ENCODE assay signal across 23 mouse cellular contexts in genomic region chr2:35686104-35686503, GRCm38 (mm10).
DNase-seq lines count a peak whose midpoint lies in the region; ATAC-seq lines count a peak whose summit lies in the region.
"Had no signal": no experiment of that assay in that cellular context is flagged by ENCODE, and none has a peak within 500 bp of the region (broad histone marks: within the 10 kb centered on the region; RNA-seq: fewer than 3 reads in every experiment).

No protein-coding gene starts in this region.

- H3K4me1 ChIP-seq in hindbrain, embryonic 14.5 days (replicated peaks; ENCODE audit: control insufficient read depth, insufficient read depth, low read length) = peaks cover 69% of the 10 kb centered on the region
- H3K4me1 ChIP-seq in hindbrain, embryonic 10.5 days (replicated peaks) = peaks cover 70% of the 10 kb centered on the region
- H3K4me1 ChIP-seq in kidney, embryonic 15.5 days = peaks cover 75% of the 10 kb centered on the region

- peak; percentile 39 for DNase-seq in cerebellum, adult 11-12 months
- DNase-seq in cerebellum, adult 9-10 months = no peak
- peak; percentile 51 for DNase-seq in hindbrain, embryonic 14.5 days (ENCODE audit: low spot score)
- no peak for DNase-seq in hindbrain, embryonic 10.5 days (ENCODE audit: low spot score)
- DNase-seq in kidney, postnatal 36 days = peak; percentile 49 to 60
- DNase-seq in right cerebral cortex, postnatal 14 days = peak; percentile 60
- DNase-seq in right cerebral cortex, postnatal 36 days (ENCODE audit: low spot score in 2 of 2) = no peak
- DNase-seq: adrenal gland, postnatal 36 days; gastrocnemius, postnatal 14 days; heart, adult 2 months; layer of hippocampus, adult 9-11 months; right cerebral cortex, postnatal 25 days; thymus, postnatal 25 days had no signal

- H3K27me3 ChIP-seq in hindbrain, embryonic 14.5 days (ENCODE audit: control insufficient read depth, insufficient read depth, low read length) = no peaks in the 10 kb centered on the region
- no peaks in the 10 kb centered on the region for H3K27me3 ChIP-seq in hindbrain, embryonic 10.5 days (ENCODE audit: insufficient read depth, poor library complexity, severe bottlenecking)
- no peaks in the 10 kb centered on the region for H3K27me3 ChIP-seq in kidney, embryonic 15.5 days
- H3K27me3 ChIP-seq: heart, embryonic 15.5 days; limb, embryonic 13.5 days had no signal

- 53% methylated on average over 7 of the region's 7 CpGs for WGBS in hindbrain, embryonic 14.5 days
- WGBS in hindbrain, embryonic 10.5 days = 91% methylated on average over 7 of the region's 7 CpGs
- 83% methylated on average over 7 of the region's 7 CpGs for WGBS in kidney, embryonic 15.5 days

- H3K9ac ChIP-seq in hindbrain, embryonic 14.5 days = no peak overlapping the region
- no peak overlapping the region for H3K9ac ChIP-seq in kidney, embryonic 15.5 days
- H3K9ac ChIP-seq: heart, embryonic 15.5 days; limb, embryonic 13.5 days; liver, embryonic 14.5 days had no signal

- no peak overlapping the region for H3K4me3 ChIP-seq in hindbrain, embryonic 14.5 days (replicated peaks; ENCODE audit: low read length)
- no peak overlapping the region for H3K4me3 ChIP-seq in hindbrain, embryonic 10.5 days
- no peak overlapping the region for H3K4me3 ChIP-seq in kidney, embryonic 15.5 days (replicated peaks)
- H3K4me3 ChIP-seq: embryonic facial prominence, embryonic 10.5 days; heart, adult 2 months; heart, embryonic 15.5 days; limb, embryonic 13.5 days; megakaryocyte, embryonic 14.5 days had no signal

- H3K9me3 ChIP-seq in hindbrain, embryonic 14.5 days (ENCODE audit: control insufficient read depth, low read length) = no peaks in the 10 kb centered on the region
- no peaks in the 10 kb centered on the region for H3K9me3 ChIP-seq in hindbrain, embryonic 10.5 days
- no peaks in the 10 kb centered on the region for H3K9me3 ChIP-seq in kidney, embryonic 15.5 days (replicated peaks)
- H3K9me3 ChIP-seq: embryonic facial prominence, embryonic 10.5 days; G1E; heart, embryonic 15.5 days; limb, embryonic 13.5 days; megakaryocyte, embryonic 14.5 days had no signal

- no peaks in the 10 kb centered on the region for H3K36me3 ChIP-seq in hindbrain, embryonic 14.5 days (replicated peaks; ENCODE audit: control insufficient read depth, insufficient read depth)
- H3K36me3 ChIP-seq in hindbrain, embryonic 10.5 days = peaks cover 12% of the 10 kb centered on the region
- no peaks in the 10 kb centered on the region for H3K36me3 ChIP-seq in kidney, embryonic 15.5 days
- H3K36me3 ChIP-seq: G1E; heart, embryonic 15.5 days had no signal

- no peak overlapping the region for H3K27ac ChIP-seq in hindbrain, embryonic 14.5 days
- no peak overlapping the region for H3K27ac ChIP-seq in hindbrain, embryonic 10.5 days
- H3K27ac ChIP-seq in kidney, embryonic 15.5 days = no peak overlapping the region
- H3K27ac ChIP-seq: embryonic facial prominence, embryonic 10.5 days; heart, adult 2 months; kidney, postnatal 0 days; limb, embryonic 13.5 days; liver, embryonic 14.5 days had no signal

- H3K4me2 ChIP-seq in hindbrain, embryonic 14.5 days (replicated peaks) = no peak overlapping the region
- no peak overlapping the region for H3K4me2 ChIP-seq in kidney, embryonic 15.5 days
- H3K4me2 ChIP-seq: heart, embryonic 15.5 days; limb, embryonic 13.5 days had no signal

- ATAC-seq in hindbrain, embryonic 14.5 days (ENCODE audit: low FRiP score) = no peak
- ATAC-seq in kidney, embryonic 15.5 days (replicated peaks; ENCODE audit: low FRiP score) = no peak
- ATAC-seq: CD4-positive, CD25-positive, alpha-beta regulatory T cell, adult 4 months; lung, postnatal 0 days had no signal

Comparison
In these comparisons a context has a peak if more than half of its experiments do, and no peak if none do; other contexts are left out.
1. DNase-seq: peak in cerebellum, adult 11-12 months (single experiment), hindbrain, embryonic 14.5 days (single experiment), kidney, postnatal 36 days (2 of 2) and right cerebral cortex, postnatal 14 days (single experiment); none in cerebellum, adult 9-10 months (single experiment), hindbrain, embryonic 10.5 days (single experiment) and right cerebral cortex, postnatal 36 days (0 of 2).